ENCODE assay signal across 16 mouse cellular contexts in the genomic region with DNA sequence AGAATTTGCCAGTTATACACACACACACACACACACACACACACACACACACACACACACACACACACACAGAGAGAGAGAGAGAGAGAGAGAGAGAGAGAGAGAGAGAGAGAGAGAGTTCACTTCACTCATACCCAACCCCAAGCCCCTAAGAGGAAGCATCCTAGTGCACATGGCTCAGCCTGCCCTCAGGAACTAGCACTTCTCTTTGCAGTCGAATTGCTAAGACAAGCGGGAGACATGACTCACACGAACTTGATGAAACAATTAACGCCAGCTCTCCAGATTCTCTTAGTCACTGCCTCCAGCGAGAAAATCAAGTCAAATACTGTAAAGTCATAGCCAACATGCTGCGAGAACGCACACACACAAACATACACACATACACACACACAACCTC. TPM values are rescaled to one million over a fixed set of nuclear protein-coding genes. Genes with fewer than 3 reads are reported as not detected.
A peak's percentile ranks its signal among the peaks of the same experiment; 100 is the strongest.
DNase-seq lines count a peak whose midpoint lies in the region; ATAC-seq and TF ChIP-seq lines count a peak whose summit lies in the region.
"Had no signal": no experiment of that assay in that cellular context is flagged by ENCODE, and none has a peak within 500 bp of the region (broad histone marks: within the 10 kb centered on the region; RNA-seq: fewer than 3 reads in every experiment).

No protein-coding gene starts in this region.

- no peaks in the 10 kb centered on the region for H3K9me3 ChIP-seq in G1E (replicated peaks)
- H3K9me3 ChIP-seq: embryonic facial prominence, embryonic 13.5 days; intestine, embryonic 15.5 days; midbrain, embryonic 10.5 days had no signal

- peaks cover 68% of the 10 kb centered on the region for H3K4me1 ChIP-seq in G1E (ENCODE audit: insufficient read depth, low read depth, low read length)
- peaks cover 21% of the 10 kb centered on the region for H3K4me1 ChIP-seq in olfactory bulb, adult 2 months (ENCODE audit: control insufficient read depth, insufficient read depth, low read length)

- WGBS in olfactory bulb, adult 2 months = 30% methylated on average over 7 of the region's 7 CpGs

- ATAC-seq in G1E (ENCODE audit: extremely low read depth, insufficient number of reproducible peaks, low FRiP score, poor library complexity, severe bottlenecking) = 0 out of 2 replicates have a peak, but pooled peaks have one; percentile 38
- ATAC-seq in common myeloid progenitor, adult 5-6 weeks (replicated peaks; ENCODE audit: low read depth, poor library complexity, severe bottlenecking) = peak; percentile 58; the same call in 1 of the 2 replicates
- ATAC-seq: forebrain, embryonic 16.5 days; intestine, embryonic 15.5 days had no signal

- H3K4me3 ChIP-seq in G1E (ENCODE audit: low read depth, low read length) = no peak overlapping the region
- no peak overlapping the region for H3K4me3 ChIP-seq in olfactory bulb, adult 2 months (ENCODE audit: insufficient read depth, low read depth, low read length)
- H3K4me3 ChIP-seq: embryonic facial prominence, embryonic 13.5 days; intestine, embryonic 15.5 days; midbrain, embryonic 10.5 days had no signal

- no peaks in the 10 kb centered on the region for H3K27me3 ChIP-seq in G1E (ENCODE audit: insufficient read depth, low read length)
- H3K27me3 ChIP-seq: embryonic facial prominence, embryonic 13.5 days; intestine, embryonic 15.5 days had no signal

- 0 out of 2 replicates have a peak overlapping the region, but pooled peaks have one; percentile 31 for H3K27ac ChIP-seq in olfactory bulb, adult 2 months (ENCODE audit: insufficient read depth, low read depth, low read length)
- H3K27ac ChIP-seq: embryonic facial prominence, embryonic 13.5 days; hindbrain, embryonic 14.5 days; intestine, embryonic 15.5 days; midbrain, embryonic 10.5 days had no signal

- peaks cover 64% of the 10 kb centered on the region for H3K36me3 ChIP-seq in G1E (replicated peaks)
- H3K36me3 ChIP-seq: embryonic facial prominence, embryonic 13.5 days; intestine, embryonic 15.5 days; midbrain, embryonic 10.5 days had no signal

- DNase-seq in lung, postnatal 36 days = peak; percentile 39
- no peak for DNase-seq in lung, postnatal 25 days (ENCODE audit: low spot score)
- no peak for DNase-seq in G1E (ENCODE audit: low spot score)
- DNase-seq in adrenal gland, adult 18-20 months (ENCODE audit: low spot score in 2 of 2) = no peak
- DNase-seq in cerebellum, adult 11-12 months = no peak
- DNase-seq: heart, postnatal 14 days; liver; lung, adult 2 months; thymus, adult 2 months had no signal

- TF ChIP-seq POLR2A in olfactory bulb, adult 2 months (IDR thresholded peaks at IDR 0.05; ENCODE audit: insufficient read depth, low read depth, low read length) = no peak

- no peak for TF ChIP-seq CTCF in G1E (IDR thresholded peaks at IDR 0.05; ENCODE audit: low read depth, low read length)
- TF ChIP-seq CTCF in olfactory bulb, adult 2 months (IDR thresholded peaks at IDR 0.05; ENCODE audit: insufficient read depth, low read depth, low read length) = no peak

RNA-seq across cellular contexts. Expression of gene Atxn1, which starts 53.0 kb away (rescaled TPM):
- total RNA-seq in G1E (2014; fragmentation: Nextera tagmentation) (45.0 and 61.0 TPM in 2 replicates), G1E (2017) (25.0 and 27.9 TPM in 2 replicates)
- polyA plus RNA-seq in G1E (2012) = 7.8 and 9.4 TPM in 2 replicates
- 6.9 and 9.0 TPM in 2 replicates for total RNA-seq in common myeloid progenitor, adult 5-6 weeks (2017)
- 71.9 TPM in 1 of 2 replicates, not detected in the other for polyA plus RNA-seq in olfactory bulb, adult 2 months (2012; ENCODE audit: insufficient read depth, insufficient read length, low replicate concordance, missing spikeins)
- total RNA-seq in adrenal gland, adult 18-20 months (2021) = 10 to 100 TPM; 27.4 to 30.4 TPM
